Mouse (Mus musculus) testis, adult 10 weeks (tissue): Measurements from ENCODE around the gene Vmn1r11. TPM values are rescaled to one million over a fixed set of nuclear protein-coding genes. Genes with fewer than 3 reads are reported as not detected.

ENCODE experiments used
- polyA plus RNA-seq: library from polyadenylated mRNA; stranded (reverse); fragments of 350-450 nt; fragmentation: Illumina TruSeq; extraction: RNeasy Lipid Tissue Mini Kit (QIAGEN cat#74804); gene quantifications from one replicate; pipeline ENCODE4 v1.2.3, GENCODE M21; 2014; ENCODE audit warnings: low read depth, low replicate concordance

Vmn1r11 gene
- not detected for polyA plus RNA-seq

DNA sequence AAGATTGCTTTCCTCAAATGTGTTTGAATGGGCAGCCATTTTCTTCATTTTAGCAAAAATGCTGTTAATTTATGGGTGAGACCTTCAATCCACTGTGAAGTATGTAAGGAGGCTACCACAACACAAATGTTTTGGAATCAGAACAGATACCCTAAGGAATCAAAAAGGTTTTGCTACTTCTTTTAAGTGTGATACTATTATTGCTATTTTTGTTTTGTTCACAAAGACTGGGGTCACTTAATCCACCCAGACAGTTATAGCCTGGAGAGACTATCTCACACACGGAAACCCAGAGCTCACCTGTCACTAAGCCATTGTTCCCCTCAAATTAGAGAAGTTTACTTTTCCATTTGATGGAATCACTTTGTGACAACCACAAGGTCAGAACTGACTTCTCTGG, at the start of gene Vmn1r11:
Gene Vmn1r11 (plus strand): TSS at position 301 of the 400 bp plus-strand sequence.

DNA sequence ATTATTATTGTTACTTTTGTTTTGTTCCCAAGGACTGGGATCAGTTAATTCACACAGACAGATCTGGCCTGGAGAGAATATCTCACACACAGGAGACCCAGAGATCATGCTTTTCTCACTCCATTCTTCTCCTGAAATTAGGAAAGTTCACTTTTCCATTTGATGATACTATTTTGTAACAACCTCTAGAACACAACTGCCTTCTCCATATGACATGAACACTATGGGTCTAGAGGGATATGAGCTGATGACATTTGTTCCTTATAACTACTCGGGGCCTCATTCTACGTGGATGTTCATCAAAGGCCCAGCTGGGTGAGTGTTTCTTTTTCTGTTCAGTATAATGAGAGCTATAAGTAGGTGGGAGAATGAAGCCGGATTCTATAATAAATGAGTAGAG, 24.1 kb upstream of the Vmn1r11 start, which contains the start of gene Vmn1r10:
Gene Vmn1r10 (plus strand): TSS at position 301 of the 400 bp plus-strand sequence.

DNA sequence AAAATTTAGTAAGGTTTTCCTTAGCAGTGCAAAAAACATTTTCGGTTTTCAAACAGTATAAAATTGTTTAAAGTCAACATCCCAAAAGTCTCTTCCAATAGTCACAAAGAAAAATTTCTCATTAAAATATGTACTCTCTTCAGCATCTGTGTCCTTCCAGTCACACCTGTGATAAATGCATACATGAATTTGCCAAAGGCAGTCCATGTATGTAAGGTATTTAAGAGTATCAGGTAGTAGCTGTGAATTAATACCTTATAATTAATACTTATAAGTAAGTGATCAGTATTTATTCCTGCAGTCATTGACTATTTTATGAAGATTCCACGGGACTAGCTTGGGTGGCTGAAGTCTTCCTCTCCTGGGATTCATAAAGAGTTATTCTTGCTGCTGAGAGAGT, 23.4 kb downstream of the Vmn1r11 start, which contains the start of gene Vmn1r12:
Gene Vmn1r12 (plus strand): TSS at position 301 of the 400 bp plus-strand sequence.

Other genes with a start within 250 kb of the Vmn1r11 start
- 59.0 TPM for gene Nt5c3, start 209.5 kb upstream of the Vmn1r11 start, polyA plus RNA-seq
- gene Vmn1r4, start 209.4 kb upstream of the Vmn1r11 start, polyA plus RNA-seq = 3.3 TPM
- gene Vmn1r5, start 163.2 kb upstream of the Vmn1r11 start, polyA plus RNA-seq = 0.18 TPM
- gene Vmn1r6, start 136.2 kb upstream of the Vmn1r11 start, polyA plus RNA-seq = 0.27 TPM
- not detected for gene Vmn1r7, start 108.1 kb upstream of the Vmn1r11 start, polyA plus RNA-seq
- gene Vmn1r8, start 101.2 kb upstream of the Vmn1r11 start, polyA plus RNA-seq = not detected
- gene Vmn1r9, start 66.7 kb upstream of the Vmn1r11 start, polyA plus RNA-seq = 0.04 TPM
- gene Vmn1r10, start 24.0 kb upstream of the Vmn1r11 start, polyA plus RNA-seq = not detected
- not detected for gene Vmn1r12, start 23.5 kb downstream of the Vmn1r11 start, polyA plus RNA-seq
- not detected for gene Vmn1r13, start 69.8 kb downstream of the Vmn1r11 start, polyA plus RNA-seq
- 0.03 TPM for gene Vmn1r14, start 98.2 kb downstream of the Vmn1r11 start, polyA plus RNA-seq
- 0.10 TPM for gene Vmn1r15, start 124.5 kb downstream of the Vmn1r11 start, polyA plus RNA-seq
- gene Vmn1r16, start 196.0 kb downstream of the Vmn1r11 start, polyA plus RNA-seq = 0.11 TPM
- not detected for gene Vmn1r17, start 230.3 kb downstream of the Vmn1r11 start, polyA plus RNA-seq